Mouse (Mus musculus): ENCODE measurements around the gene Dad1. TPM values are rescaled to one million over a fixed set of nuclear protein-coding genes. Genes with fewer than 3 reads are reported as not detected.

The Dad1 gene
- polyA plus RNA-seq, 1 experiment from 2014 or later, result 398 TPM

Other genes with a start within 250 kb of the Dad1 start
- 49.6 and 52.2 TPM in 2 replicates for gene Abhd4, start 84 bp upstream of the Dad1 start, polyA plus RNA-seq (2015; fragmentation: Nextera tagmentation; extraction: Ambion mirVana)
- not detected in 2 replicates for gene Olfr49, start 30.8 kb upstream of the Dad1 start, polyA plus RNA-seq (2015; fragmentation: Nextera tagmentation; extraction: Ambion mirVana)
- gene Oxa1l, start 106.7 kb upstream of the Dad1 start, polyA plus RNA-seq (2015; fragmentation: Nextera tagmentation; extraction: Ambion mirVana), result 38.3 and 41.6 TPM in 2 replicates
- gene Slc7a7, start 163.7 kb upstream of the Dad1 start, polyA plus RNA-seq (2015; fragmentation: Nextera tagmentation; extraction: Ambion mirVana), result 10.7 and 11.9 TPM in 2 replicates
- gene Mrpl52, start 172.8 kb upstream of the Dad1 start, polyA plus RNA-seq (2015; fragmentation: Nextera tagmentation; extraction: Ambion mirVana), result 268 and 271 TPM in 2 replicates
- gene Mmp14, start 177.5 kb upstream of the Dad1 start, polyA plus RNA-seq (2015; fragmentation: Nextera tagmentation; extraction: Ambion mirVana), result 180 and 182 TPM in 2 replicates
- 51.5 and 57.5 TPM in 2 replicates for gene Lrp10, start 210.0 kb upstream of the Dad1 start, polyA plus RNA-seq (2015; fragmentation: Nextera tagmentation; extraction: Ambion mirVana)
- 14.6 and 16.2 TPM in 2 replicates for gene Rem2, start 222.0 kb upstream of the Dad1 start, polyA plus RNA-seq (2015; fragmentation: Nextera tagmentation; extraction: Ambion mirVana)